Mouse (Mus musculus) ovary, postnatal 14 days (tissue): Measurements from ENCODE around the gene Rgl1.

ENCODE experiments used
- DNase-seq: peaks from one replicate; pipeline ENCODE4 v3.0.0; 2022; ENCODE audit warnings: low spot score

Rgl1 gene

DNA sequence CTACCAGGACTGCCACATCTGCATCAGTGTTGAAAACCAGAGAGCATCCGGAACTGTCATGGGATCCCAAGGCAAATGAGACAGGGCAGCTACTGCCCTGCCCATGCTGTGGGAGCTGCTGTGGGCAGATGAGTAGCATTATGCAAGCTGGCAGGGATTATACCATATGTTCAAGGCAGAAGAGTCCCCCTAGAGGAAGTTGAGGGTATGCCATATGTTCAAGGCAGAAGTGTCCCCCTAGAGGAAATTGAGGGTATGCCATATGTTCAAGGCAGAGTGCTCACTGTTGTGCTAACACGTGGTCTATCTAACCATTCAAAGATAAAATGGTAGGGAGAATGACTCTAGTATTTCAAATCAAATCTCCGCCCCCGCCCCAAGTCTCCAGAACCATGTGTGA, 254.9 kb downstream of the Rgl1 start:
- no peak for DNase-seq

DNA sequence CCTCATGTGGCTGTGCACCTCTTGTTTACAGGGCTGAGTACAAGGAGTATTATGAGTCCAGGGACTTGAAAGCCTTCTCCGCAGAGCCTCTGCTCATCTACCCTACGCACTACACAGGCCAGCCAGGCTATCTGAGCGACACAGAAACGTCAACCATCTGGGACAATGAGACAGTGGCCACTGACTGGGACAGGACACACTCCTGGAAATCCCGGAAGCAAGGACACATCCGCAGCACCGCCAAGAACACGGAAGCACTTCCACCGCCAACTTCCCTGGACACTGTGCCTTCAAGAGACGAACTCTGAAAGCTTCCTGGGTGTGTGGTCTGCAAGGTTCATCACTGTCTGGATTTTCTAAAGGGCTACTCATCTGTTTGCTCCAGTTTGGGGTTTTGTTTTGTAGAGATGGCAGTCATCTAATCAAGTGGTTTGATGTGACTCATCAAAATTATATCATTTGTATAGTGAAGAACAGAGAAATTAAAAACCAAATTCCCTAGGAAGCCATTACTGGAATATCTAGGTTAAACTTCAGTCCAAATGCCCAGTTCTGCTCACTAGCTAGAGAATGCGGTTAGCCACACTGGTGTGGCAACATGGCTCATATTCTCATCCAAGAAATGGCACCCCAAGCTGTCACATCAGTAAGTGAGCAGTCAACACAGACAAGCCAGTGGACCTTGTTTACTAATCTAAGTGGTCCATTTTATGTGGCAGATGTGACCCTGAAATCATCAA, 257.5 kb downstream of the Rgl1 start:
- DNase-seq, result no peak

DNA sequence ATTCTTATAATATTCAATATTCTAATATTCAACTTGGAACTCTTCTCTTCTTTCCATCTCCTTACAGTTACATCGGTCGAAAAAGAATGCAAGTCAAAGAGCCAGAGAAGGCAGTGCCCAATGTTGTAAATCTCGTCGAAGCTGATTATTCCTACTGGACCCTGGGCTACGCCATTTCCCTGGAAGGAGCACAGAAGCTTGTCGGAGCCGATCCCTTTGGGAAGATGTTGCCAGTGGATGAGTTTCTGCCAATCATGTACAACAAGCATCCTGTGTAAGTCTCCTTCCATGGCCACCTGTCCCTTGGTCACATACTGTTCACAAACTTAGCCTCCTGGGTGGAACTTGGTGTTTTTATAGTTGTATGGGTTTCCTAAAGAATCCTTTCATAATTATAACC, 259.4 kb downstream of the Rgl1 start:
- no peak for DNase-seq

DNA sequence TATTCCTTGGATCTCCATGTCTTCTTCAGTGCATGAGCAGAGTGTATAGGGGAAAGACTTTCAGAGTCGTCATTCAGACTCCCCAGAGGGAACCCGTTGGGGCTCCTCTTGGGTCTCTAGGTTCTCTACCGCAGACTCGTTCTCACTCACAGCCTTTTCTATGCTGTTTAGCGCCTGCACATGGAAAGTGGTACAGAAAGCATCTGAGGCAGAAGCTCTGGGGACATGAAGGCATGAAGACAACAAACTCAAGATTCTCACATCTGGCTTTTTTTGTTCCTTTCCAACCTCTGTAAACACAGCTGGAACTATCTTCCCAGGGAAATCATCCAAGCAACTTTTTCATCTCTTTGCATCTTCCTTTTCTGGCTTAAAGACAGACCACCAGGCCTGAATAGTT, 260.0 kb downstream of the Rgl1 start:
- DNase-seq, result no peak

DNA sequence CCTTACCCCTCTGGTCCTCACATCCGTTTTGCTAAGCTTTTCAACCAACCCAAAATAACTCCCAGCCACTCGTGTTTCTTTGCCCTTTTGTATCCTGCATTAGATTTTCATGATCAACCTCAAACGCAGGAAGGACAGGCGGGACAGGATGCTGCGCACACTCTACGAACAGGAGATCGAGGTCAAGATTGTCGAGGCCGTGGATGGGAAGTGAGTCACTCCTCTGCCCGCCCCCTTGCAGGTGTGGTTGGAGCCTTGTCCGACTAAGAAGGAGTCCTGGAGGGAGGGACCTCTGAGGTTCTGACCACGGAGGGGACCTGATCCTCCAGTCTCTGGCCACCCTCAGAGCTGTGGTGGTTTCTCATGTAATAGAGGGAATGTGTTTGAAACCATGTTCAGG, 266.3 kb downstream of the Rgl1 start:
- no peak for DNase-seq

DNA sequence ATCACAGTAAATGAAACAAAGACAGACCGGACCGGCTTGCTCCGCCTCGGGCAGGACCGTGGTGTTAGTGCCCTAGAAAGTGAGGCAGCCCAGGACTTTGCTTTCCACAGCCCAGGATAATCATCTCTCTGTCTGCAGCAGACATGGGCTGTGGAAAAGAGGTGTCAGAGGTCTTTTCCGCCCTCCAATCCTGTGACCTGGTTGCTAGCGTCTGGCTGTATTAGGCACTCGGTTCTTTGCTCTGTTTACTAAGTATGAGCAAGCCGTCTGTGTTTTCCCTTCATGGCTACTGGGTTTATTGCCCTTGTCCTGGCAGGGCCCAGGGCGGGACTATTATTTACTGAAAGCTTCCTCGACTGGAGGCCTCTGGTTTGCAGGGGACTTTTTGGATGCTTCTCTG, 268.6 kb downstream of the Rgl1 start:
- no peak for DNase-seq

DNA sequence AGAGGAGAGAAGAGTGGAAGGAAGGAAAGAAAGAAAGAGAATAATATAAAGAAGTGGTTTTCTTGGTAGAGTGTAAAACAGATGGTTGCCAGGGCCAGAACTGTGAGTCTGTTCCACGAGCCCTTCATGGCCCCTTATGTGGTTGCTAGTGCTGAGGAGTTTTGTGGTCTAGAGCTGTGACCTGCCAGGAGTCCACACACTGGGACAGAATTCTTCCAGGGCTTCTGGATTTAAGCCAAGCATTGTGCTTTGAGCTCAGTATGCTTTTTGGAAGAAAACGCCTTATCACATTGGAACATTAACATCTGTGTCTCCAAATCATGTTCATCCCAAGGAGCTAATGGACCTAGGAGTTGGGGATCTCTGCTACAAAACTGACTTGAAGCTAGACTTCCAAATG, 269.3 kb downstream of the Rgl1 start:
- no peak for DNase-seq

DNA sequence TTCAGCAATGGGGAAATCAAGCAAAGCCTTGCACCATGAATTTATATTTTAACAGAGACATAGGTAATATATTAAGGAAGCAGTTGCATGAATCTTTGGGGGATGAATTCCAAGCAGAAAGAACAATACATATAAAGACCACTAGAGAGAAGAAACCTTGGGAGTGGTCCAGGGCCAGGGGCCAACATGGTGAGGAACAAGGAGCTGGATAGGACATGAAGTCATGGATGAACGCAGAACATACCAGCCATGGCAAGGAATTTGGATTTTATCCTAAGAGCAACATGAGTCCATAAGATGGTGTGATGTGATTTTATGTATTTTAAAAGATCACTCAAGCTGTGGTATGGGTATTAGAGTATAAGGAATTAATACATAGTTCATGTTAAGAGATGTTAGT, 273.9 kb downstream of the Rgl1 start:
- no peak for DNase-seq

DNA sequence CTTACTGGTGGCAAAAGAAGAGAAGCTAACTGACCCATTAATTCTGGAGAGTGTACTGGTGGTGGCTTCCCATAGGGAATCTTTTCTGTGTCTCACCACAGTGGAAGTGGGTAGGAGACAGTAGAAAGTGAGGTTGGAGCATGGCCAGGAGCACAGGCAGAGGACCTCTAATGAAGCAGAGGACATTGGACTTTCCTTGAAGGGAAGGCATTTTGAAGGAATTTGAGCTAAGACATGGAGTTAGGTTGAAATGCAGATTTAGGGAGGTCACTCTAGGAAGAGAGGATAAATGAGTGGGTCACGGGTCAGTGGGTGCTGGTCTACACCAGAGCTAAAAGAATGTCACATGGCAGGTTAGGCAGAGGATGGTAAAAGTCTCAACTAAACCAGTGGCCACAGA, 275.3 kb downstream of the Rgl1 start:
- no peak for DNase-seq

DNA sequence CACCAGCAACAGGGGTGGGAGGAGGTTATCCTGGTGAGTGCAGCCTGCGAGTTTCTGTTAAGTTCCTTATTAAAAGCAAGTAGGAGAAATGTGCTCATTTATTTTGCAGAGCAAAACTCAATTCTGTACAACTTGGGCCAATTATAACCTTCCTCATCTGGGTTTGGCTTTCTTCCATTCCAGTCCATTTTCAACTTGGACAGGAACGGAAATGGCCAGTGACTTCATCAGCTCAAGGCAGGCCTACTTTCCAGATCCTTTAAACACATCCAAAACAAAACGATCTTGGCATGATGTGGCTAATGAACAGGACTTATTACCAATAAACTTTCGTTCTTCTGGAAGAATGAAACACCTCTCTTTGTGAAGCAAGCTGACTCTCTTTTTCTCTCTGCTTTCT, 290.0 kb downstream of the Rgl1 start:
- DNase-seq, result no peak

DNA sequence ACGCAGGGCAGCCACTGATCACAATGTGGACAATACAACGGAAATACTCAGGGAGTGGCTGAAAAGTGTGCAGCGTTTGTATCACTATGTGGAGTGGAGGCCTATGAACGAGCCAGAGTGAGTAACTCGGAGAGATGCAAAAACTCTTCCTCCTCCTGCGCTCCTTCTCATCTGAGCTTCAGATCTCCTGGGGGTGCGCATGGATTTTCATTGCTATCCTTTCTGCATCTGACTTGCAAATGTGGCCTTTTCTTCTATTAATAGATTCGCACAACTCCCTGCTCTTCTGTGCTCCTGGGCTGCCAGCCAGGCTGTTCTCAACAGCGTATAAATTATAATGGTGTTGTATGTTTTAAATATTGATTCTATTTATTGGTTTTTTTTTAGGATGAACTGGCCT, 297.7 kb downstream of the Rgl1 start:
- DNase-seq, result no peak
